Mouse (Mus musculus): ENCODE data around the gene Lypla2.

GRCm38 (mm10) chr4:135946278-135946658 lies 26.2 kb downstream of the Lypla2 start, which contains the start of gene Hmgcl:
- TF ChIP-seq ZC3H11A (IDR thresholded peaks at IDR 0.05; ENCODE audit: borderline replicate concordance, low read depth, low read length) (no peak), MAFK (IDR thresholded peaks at IDR 0.05; ENCODE audit: insufficient read depth, low read depth, low read length) (no peak), CHD2 (IDR thresholded peaks at IDR 0.05; ENCODE audit: low read depth, low read length) (no peak), HCFC1 (IDR thresholded peaks at IDR 0.05; ENCODE audit: borderline replicate concordance, insufficient read depth, low read length) (peak; percentile 17; the same call in 1 of the 2 replicates)

Data from ES-E14 (cell line).